Mouse (Mus musculus): ENCODE measurements around the gene Alg9.

DNA sequence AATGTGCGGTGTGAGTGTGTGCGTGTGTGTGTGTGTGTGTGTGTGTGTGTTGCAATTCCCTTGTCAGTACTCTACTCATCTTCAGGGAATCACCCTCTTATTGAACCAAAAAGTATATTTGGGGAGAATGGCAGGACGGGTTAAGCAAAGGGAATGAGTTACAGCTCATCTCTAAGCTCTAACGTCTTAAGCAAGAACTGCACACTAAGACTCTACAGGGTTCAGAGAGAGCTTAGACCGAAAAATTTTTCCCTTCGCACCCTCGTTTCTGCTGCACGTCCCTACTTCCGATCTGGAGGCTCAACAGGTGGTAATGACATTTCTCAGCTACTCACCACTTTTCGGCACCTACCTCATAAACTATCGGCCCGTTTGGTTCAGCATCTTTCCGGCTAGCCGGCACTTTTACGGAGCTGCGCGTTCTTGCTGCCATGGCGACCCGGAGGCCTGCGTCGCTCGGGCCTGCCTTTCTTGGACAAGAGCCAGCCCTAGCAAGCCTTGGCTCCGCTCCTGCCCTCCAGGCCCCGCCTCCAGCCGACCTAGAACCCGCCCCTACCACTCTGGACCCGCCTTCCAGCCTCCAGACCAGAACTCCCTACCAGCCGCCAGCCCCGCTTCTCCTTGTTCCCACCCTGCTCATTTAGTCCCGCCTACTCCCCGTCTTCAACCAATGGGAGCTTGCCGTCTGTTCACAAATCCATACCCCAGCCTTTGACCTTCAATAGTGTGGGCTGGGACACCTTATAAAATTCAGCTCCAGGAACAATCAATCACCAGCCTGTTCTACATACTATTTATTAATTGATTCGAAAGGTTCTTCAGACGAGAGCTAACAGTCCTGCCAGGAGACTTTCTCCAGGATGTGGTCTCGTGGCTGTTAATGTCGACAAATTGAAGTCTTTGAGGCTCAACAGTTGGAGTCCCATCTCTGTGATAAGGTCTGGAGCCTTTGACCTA lies 35.6 kb upstream of the Alg9 start, which contains the start of gene Dixdc1:
- TF ChIP-seq CTCF (IDR thresholded peaks at IDR 0.05; ENCODE audit: control insufficient read depth, insufficient read depth, insufficient read length) = no peak
- no peak for TF ChIP-seq USF1 (IDR thresholded peaks at IDR 0.05; ENCODE audit: low read depth)
- no peak for TF ChIP-seq MAX (IDR thresholded peaks at IDR 0.05)

All from C2C12 (cell line).